Mouse (Mus musculus): ENCODE data around the gene Fuom. TPM values are rescaled to one million over a fixed set of nuclear protein-coding genes. Genes with fewer than 3 reads are reported as not detected.

Gene Fuom
- polyA plus RNA-seq, 1 experiment from 2014 or later: 34.1 TPM

- 15% methylated on average over 7 of the region's 7 CpGs for WGBS
Measured at GRCm38 (mm10) chr7:140063092-140063491, 39.1 kb downstream of the Fuom start.

GRCm38 (mm10) chr7:140062307-140062706 is 39.9 kb downstream of the Fuom start:
- Histone ChIP-seq H3K4me1 (peaks cover 44% of the 10 kb centered on the region), H3K9me3 (no peaks in the 10 kb centered on the region), H3K4me3 (no peak overlapping the region), H3K4me2 (no peak overlapping the region), H3K36me3 (replicated peaks) (no peaks in the 10 kb centered on the region), H3K9ac (no peak overlapping the region), H3K27ac (no peak overlapping the region), H3K27me3 (replicated peaks) (peaks cover 52% of the 10 kb centered on the region)
- WGBS: 12% methylated on average over 11 of the region's 11 CpGs
- no peak for ATAC-seq (replicated peaks)

More at GRCm38 (mm10) chr7:140063092-140063491, 39.1 kb downstream of the Fuom start:
- no peaks in the 10 kb centered on the region for H3K9me3 ChIP-seq
- no peak overlapping the region for H3K27ac ChIP-seq
- H3K4me3 ChIP-seq: no peak overlapping the region
- no peak overlapping the region for H3K9ac ChIP-seq
- H3K27me3 ChIP-seq (replicated peaks): peaks cover 60% of the 10 kb centered on the region
- H3K4me1 ChIP-seq: peaks cover 37% of the 10 kb centered on the region
- ATAC-seq (replicated peaks): no peak
- no peak overlapping the region for H3K4me2 ChIP-seq
- H3K36me3 ChIP-seq (replicated peaks): no peaks in the 10 kb centered on the region

GRCm38 (mm10) chr7:140061832-140062130 is 40.5 kb downstream of the Fuom start:
- peak overlapping the region; percentile 67 for H3K4me2 ChIP-seq
- peak overlapping the region; percentile 45; the same call in 1 of the 2 replicates for H3K9ac ChIP-seq
- H3K27ac ChIP-seq: no peak overlapping the region
- ATAC-seq (replicated peaks): no peak
- H3K4me1 ChIP-seq: peaks cover 49% of the 10 kb centered on the region
- WGBS: 1% methylated on average over 6 of the region's 6 CpGs
- H3K4me3 ChIP-seq: peak overlapping the region; percentile 34
- H3K36me3 ChIP-seq (replicated peaks): no peaks in the 10 kb centered on the region
- peaks cover 51% of the 10 kb centered on the region for H3K27me3 ChIP-seq (replicated peaks)
- H3K9me3 ChIP-seq: no peaks in the 10 kb centered on the region

- Histone ChIP-seq H3K4me1 (peaks cover 50% of the 10 kb centered on the region), H3K27ac (no peak overlapping the region), H3K4me3 (peak overlapping the region; percentile 34), H3K9ac (peak overlapping the region; percentile 45), H3K4me2 (peak overlapping the region; percentile 67), H3K27me3 (replicated peaks) (peaks cover 51% of the 10 kb centered on the region), H3K36me3 (replicated peaks) (no peaks in the 10 kb centered on the region), H3K9me3 (no peaks in the 10 kb centered on the region)
- peak; percentile 40 for ATAC-seq (replicated peaks)
- under 1% methylated on average over 47 of the region's 47 CpGs for WGBS
Measured at GRCm38 (mm10) chr7:140060936-140061831, 41.1 kb downstream of the Fuom start.

GRCm38 (mm10) chr7:140059601-140060000 is 42.6 kb downstream of the Fuom start:
- 10% methylated on average over 4 of the region's 4 CpGs for WGBS
- Histone ChIP-seq H3K27me3 (replicated peaks) (peaks cover 43% of the 10 kb centered on the region), H3K9me3 (no peaks in the 10 kb centered on the region), H3K4me1 (peaks cover 50% of the 10 kb centered on the region), H3K4me2 (no peak overlapping the region), H3K36me3 (replicated peaks) (no peaks in the 10 kb centered on the region), H3K27ac (no peak overlapping the region), H3K4me3 (no peak overlapping the region), H3K9ac (no peak overlapping the region)
- no peak for ATAC-seq (replicated peaks)

DNA sequence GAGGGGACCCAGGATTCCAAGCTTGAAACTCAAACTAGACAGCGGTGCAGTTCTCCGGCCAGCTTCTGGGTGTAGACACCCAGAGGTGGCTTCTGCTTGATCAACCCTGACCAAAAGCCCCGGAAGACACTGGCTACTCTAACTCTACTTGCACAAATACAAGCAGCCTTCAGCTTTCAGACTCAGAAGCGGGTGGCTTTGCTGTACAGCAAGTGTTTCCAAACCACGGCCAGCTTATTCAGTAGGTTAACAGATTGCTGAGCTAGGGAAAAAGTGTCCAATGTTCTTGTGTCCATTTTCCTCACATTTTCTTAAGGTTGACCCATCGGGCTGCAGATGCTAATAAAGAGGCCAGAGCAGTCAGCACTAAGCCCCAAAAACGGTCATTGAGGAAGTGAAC is 43.7 kb downstream of the Fuom start:
- H3K36me3 ChIP-seq (replicated peaks): no peaks in the 10 kb centered on the region
- H3K9ac ChIP-seq: peak overlapping the region; percentile 66
- H3K27ac ChIP-seq: peak overlapping the region; percentile 81
- H3K9me3 ChIP-seq: no peaks in the 10 kb centered on the region
- peaks cover 42% of the 10 kb centered on the region for H3K27me3 ChIP-seq (replicated peaks)
- no peak for ATAC-seq (replicated peaks)
- WGBS: 4% methylated on average over 7 of the region's 7 CpGs
- peak overlapping the region; percentile 46 for H3K4me3 ChIP-seq
- H3K4me1 ChIP-seq: peaks cover 50% of the 10 kb centered on the region
- peak overlapping the region; percentile 78 for H3K4me2 ChIP-seq

DNA sequence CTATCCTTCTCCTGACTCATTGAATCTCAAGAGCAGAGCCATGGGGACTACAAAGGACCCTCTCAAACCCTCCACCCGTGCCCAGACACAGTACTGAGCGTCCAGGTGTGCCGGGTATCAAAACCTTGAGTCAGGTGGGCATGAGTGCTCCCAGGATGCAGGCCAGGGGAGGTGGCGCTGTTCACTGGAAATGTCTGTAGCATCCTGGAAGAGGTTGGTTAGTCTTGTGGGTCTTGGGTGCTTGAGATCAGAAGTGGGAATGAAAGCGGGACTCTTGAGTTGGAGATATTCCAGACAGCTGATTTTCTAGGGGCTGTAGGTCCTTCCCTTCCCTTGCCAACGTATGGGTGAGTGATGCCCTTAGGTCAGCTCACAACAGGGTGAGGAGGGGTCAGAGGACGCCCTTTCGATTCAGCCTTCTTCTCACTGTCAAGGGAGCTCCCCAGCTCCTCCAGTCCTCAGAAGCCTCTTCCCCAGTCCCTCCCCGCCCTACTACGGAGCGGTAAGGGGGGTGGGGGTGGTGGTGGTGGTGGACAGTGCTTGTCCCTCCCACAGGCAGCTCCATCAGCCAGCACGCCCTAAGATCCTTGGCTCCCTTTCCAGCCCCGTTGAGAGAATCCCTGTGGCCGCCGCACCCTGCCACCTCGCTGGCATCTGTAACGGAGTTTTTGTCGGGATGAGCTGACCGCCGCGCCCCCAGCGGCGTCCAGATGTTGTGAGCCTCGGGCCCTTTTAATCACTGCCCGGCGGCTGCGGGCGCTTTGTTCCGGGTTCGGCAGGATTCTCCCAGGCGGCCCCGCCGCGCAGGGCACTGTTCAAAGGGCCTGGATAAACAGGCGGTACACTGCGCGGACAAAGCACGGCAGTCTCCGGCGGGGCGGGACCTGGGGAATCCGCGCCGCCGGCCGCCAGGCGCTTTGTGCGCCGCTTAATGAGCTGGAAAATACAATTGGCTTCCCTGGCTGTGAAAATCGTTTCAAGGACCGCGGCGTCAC is 44.5 kb downstream of the Fuom start:
- peak overlapping the region; percentile 78 for H3K4me2 ChIP-seq
- H3K27me3 ChIP-seq (replicated peaks): peaks cover 46% of the 10 kb centered on the region
- H3K27ac ChIP-seq: peak overlapping the region; percentile 81
- H3K9ac ChIP-seq: peak overlapping the region; percentile 66
- ATAC-seq (replicated peaks): peak; percentile 73
- 2% methylated on average over 53 of the region's 53 CpGs for WGBS
- H3K4me1 ChIP-seq: peaks cover 50% of the 10 kb centered on the region
- no peaks in the 10 kb centered on the region for H3K36me3 ChIP-seq (replicated peaks)
- H3K4me3 ChIP-seq: peak overlapping the region; percentile 46
- H3K9me3 ChIP-seq: no peaks in the 10 kb centered on the region

- H3K27me3 ChIP-seq (replicated peaks): peaks cover 69% of the 10 kb centered on the region
- no peak overlapping the region for H3K9ac ChIP-seq
- peaks cover 29% of the 10 kb centered on the region for H3K4me1 ChIP-seq
- no peak overlapping the region for H3K4me2 ChIP-seq
- no peak overlapping the region for H3K27ac ChIP-seq
- no peaks in the 10 kb centered on the region for H3K36me3 ChIP-seq (replicated peaks)
- no peak for ATAC-seq (replicated peaks)
- H3K9me3 ChIP-seq: no peaks in the 10 kb centered on the region
- no peak overlapping the region for H3K4me3 ChIP-seq
- 82% methylated on average over 4 of the region's 4 CpGs for WGBS
Measured at GRCm38 (mm10) chr7:140054124-140054523, 48.1 kb downstream of the Fuom start.

GRCm38 (mm10) chr7:140049115-140049689 is 53.0 kb downstream of the Fuom start:
- H3K27ac ChIP-seq: no peak overlapping the region
- H3K4me2 ChIP-seq: peak overlapping the region; percentile 49
- H3K4me1 ChIP-seq: peaks cover 22% of the 10 kb centered on the region
- peaks cover 98% of the 10 kb centered on the region for H3K27me3 ChIP-seq (replicated peaks)
- H3K36me3 ChIP-seq (replicated peaks): no peaks in the 10 kb centered on the region
- under 1% methylated on average over 34 of the region's 34 CpGs for WGBS
- H3K9ac ChIP-seq: no peak overlapping the region
- H3K9me3 ChIP-seq: no peaks in the 10 kb centered on the region
- peak overlapping the region; percentile 33 for H3K4me3 ChIP-seq
- ATAC-seq (replicated peaks): peak; percentile 83

DNA sequence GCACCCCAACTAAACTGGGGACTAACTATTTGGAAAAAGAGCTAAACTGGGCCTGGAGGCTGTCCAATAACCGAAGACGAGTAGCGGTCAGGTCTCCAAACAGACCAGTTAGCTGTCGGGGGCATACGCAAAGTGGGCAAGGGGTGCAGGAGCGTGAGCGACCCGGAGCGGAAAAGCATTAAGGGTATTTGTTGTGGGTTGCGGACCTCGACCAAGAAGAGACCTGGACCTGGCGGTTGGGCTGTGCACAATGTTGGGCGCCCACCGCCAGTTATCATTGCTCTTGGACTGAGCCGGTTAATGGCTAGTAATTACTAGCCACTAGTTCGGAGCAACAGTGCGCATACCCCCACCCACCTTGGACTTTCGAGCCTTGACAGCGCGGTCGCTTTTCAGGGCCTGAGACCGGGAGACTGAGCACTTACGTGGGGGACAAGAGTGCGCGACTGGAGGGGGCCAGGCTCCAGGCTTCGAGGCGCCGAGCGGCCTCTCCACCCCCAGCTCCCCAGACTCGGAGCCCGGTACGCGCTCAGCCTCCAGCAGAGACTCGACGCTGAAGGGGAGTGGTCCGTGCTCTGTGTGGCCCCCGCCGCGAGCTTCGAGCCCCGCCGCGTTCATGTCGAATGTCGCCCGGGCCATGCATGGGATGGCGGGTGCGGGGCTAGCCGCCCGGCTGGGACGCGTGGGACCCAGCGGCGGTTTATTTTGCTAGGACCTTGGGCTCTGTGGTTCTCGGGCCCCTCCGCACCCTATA is 53.7 kb downstream of the Fuom start, which contains the start of gene Msx3:
Gene Msx3 (minus strand): TSS at position 729 of the 754 bp plus-strand sequence.
- peak; percentile 37 for ATAC-seq (replicated peaks)
- Histone ChIP-seq H3K9ac (no peak within 1 kb of the TSS), H3K27me3 (replicated peaks) (peaks cover 99% of the 10 kb centered on the region), H3K4me2 (peak within 1 kb of the TSS; percentile 49), H3K9me3 (no peaks in the 10 kb centered on the region), H3K4me3 (peak within 1 kb of the TSS; percentile 33), H3K36me3 (replicated peaks) (no peaks in the 10 kb centered on the region), H3K4me1 (peaks cover 22% of the 10 kb centered on the region), H3K27ac (no peak within 1 kb of the TSS)
- 1% methylated on average over 56 of the region's 56 CpGs for WGBS

- no peaks in the 10 kb centered on the region for H3K9me3 ChIP-seq
- peak overlapping the region; percentile 49 for H3K4me2 ChIP-seq
- H3K27me3 ChIP-seq (replicated peaks): peaks cover 93% of the 10 kb centered on the region
- WGBS: 1% methylated on average over 33 of the region's 33 CpGs
- H3K27ac ChIP-seq: no peak overlapping the region
- peak overlapping the region; percentile 33 for H3K4me3 ChIP-seq
- no peak overlapping the region for H3K9ac ChIP-seq
- 0 out of 2 replicates have a peak, but pooled peaks have one; percentile 16 for ATAC-seq (replicated peaks)
- no peaks in the 10 kb centered on the region for H3K36me3 ChIP-seq (replicated peaks)
- peaks cover 22% of the 10 kb centered on the region for H3K4me1 ChIP-seq
Measured at GRCm38 (mm10) chr7:140047811-140048311, 54.4 kb downstream of the Fuom start.
